Mouse (Mus musculus) adrenal gland, adult (tissue): ENCODE measurements around the gene Sec31a.
"Not testable (repeated sequence)": the region's sequence is repeated elsewhere in the genome, so short reads cannot be mapped to it uniquely, and the experiment has no call there.

Source experiments
- DNase-seq, 2 experiments: peaks; one replicate each; pipeline ENCODE4 v3.0.0; 2022 to 2023; ENCODE audit warnings: low spot score in 1 of 2; ENCODE audit not compliant: inconsistent age in 2 of 2

The Sec31a gene

DNA sequence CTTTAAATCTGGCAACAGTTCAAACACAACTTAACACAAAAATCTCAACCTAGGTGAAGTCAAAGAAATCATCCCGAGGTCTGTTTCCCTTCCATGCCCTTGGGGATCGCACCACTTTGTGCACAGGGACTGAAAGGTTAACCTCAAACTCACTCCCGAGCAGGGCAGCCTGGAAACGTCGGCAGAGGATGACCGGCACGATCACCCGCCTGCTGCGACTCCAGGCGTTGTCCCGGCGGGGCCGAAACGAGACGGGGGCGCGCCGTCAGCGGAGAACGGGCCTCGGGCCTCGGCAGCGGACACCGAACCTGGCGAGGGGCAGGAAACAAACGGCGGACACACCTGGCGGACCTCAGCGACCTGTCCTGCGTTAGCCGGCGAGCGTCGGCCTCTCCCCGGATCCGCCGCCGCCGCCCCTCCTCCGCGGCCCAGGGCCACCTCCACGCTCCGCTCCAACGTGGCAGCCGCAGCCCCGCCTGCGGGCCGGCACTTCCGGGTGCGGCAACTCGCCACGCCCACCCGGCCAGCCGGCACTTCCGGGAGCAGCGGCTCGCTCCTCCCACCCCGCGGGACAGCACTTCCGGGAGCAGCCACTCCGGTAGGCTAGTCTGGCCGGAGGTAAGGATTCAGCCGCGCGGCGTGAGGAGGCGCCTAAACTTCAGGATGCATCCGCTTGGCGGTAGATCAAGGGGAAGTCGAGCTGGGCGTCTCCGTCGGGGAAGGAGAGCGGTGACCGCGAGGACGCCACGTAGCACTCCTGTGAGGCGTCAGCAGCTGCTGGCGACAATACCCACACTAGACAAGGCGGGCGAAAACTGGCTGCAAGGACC, at the start of gene Sec31a:
Gene Sec31a, minus strand, starts transcription at position 474 of the 830 bp plus-strand sequence.
- peak; percentile 99 for DNase-seq

GRCm38 (mm10) chr5:100462374-100462773, 46.3 kb upstream of the Sec31a start:
- no peak for DNase-seq

- DNase-seq = no peak
Observed at GRCm38 (mm10) chr5:100461526-100461925, 45.5 kb upstream of the Sec31a start.

GRCm38 (mm10) chr5:100459468-100459867, 43.4 kb upstream of the Sec31a start:
- DNase-seq = no peak

DNA sequence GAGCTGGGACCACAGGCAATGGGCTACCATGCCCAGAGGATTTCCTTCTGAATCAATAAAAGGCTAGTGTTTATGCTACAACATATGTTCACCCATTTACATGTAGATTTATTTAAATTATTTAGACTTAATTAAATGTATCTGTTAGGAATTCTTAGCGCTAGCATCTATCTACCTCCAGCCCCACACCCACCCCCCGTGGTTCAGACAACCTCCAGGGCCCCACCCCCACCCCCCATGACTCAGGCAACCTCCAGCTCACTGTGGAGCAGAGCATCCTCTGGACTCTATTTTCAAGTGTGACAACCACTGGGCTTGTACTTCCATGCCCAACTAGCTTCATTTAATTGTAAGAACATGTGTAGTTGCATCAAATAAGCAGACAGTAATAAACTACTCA, 35.8 kb upstream of the Sec31a start:
- no peak for DNase-seq

GRCm38 (mm10) chr5:100438796-100439195, 22.8 kb upstream of the Sec31a start:
- no peak for DNase-seq

DNA sequence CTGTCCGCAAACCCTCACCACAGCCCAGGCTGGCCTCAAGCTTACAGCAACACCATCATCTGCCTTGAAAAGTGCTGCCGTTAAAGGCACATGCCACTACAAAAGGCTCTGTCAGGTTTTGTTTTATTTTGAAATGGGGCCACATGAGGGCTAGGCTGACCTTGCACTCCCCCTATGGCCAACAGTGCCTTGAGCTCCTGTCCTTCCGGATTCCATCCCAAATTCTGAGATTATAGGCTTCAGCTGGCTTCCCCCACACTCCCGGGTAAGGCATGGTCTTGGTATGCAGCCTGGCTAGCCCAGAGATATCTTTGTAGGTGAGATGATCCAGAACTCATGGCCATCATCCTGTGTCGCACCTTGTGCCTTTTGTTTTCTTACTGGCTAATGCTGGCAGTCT, 21.9 kb upstream of the Sec31a start:
- DNase-seq = no peak

GRCm38 (mm10) chr5:100437086-100437485, 21.1 kb upstream of the Sec31a start:
- no peak for DNase-seq

GRCm38 (mm10) chr5:100430966-100431365, 14.9 kb upstream of the Sec31a start:
- DNase-seq = no peak

- DNase-seq = no peak
Observed at GRCm38 (mm10) chr5:100430076-100430390, 14.0 kb upstream of the Sec31a start.

DNA sequence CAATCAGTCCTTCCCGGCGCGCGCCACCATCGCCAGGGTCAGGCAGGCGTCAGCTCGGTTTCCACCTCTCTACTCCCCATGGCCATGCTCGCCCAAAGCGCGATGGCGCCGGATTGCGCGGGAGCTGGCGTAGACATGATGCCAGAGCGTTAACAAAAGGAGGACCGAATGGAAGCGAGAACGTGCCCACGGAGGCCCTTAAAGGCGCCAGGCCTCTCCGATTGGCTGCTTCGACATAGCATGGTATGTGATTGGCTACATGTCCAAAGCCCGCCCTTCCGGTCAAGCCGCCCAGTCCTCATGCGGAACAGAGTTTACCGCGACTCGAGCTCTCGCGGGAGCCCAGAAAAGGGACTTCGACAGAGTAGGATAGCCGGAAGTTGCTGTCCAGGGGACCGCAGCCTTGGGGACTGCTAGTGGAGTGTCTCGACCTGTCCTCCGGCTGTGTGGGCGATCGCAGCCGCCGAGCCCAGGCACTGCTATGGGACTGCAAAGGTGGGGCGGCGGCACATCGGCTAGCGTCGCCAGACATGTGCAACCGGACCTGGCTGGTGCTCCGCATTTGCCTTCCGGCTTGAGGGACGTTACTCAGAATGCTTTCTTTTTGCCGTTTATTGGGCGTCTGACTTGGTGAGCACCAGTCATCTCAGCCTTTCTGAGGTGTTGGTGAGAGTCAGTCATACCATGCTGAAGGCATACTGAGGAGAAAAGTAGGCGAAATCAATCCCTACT, 13.5 kb upstream of the Sec31a start:
- peak; percentile 94 to 96 for DNase-seq

DNA sequence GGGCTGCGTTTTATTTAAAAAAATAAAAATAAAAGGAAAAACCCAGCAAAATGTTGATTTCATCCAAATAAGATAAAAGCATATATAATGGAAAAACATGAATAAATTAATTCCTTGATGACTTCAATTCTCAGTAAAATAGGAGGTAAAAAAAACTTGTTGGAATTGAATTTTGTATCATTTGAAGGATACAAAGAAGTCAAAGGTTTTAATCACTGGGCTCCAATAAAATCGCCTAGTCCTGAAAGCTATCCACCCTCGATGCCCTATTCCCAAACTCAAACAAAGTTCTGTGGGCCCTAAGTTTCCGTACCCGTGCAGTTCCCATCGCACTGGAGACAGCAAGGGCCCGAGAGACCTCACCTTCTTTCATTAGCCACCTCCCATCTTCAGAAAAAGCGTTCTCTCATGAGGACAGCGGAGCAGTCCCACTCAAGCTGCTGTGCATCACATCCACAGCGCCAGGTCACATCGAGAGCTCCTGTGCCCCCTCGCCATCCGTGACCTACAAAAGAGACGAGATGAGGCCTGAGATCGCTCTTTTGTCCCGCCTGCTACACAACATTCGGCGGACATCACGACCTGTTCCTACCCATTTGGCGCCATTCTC, 12.8 kb upstream of the Sec31a start:
- DNase-seq = no peak

DNA sequence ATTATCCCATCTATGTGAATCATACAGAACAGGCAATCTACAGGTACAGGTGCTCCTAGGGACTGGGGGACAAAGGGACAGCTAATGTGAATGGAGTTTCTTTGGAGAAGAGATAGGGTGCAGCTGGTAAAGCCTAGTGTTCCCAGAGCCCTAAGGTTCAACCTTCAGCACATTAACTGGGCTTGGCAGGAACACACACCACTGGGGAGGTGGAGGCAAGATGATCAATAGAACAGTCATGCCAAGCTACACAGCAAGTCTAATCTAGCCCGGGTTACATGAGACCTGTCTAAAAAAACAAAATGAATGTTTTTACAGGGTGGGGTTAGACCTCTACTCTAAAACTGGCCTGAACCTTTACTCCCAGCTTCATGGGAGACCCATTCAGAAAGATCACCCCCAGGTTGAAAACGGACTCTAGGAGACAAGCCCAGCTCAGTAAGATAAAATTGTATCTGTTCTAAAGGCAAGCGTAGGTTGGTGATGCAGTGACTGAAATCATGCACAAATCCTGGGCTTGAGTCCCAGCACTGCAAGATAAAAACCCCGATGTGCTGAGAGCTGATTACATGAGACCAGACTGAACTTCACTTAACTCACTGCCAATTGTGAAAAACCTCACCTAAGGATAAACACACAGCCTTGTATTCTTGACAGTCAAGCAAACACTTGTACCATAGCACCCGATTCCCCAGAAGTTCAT, 12.1 kb upstream of the Sec31a start:
- peak in 1 of 2 experiments; percentile 35 for DNase-seq

GRCm38 (mm10) chr5:100427276-100427675, 11.2 kb upstream of the Sec31a start:
- no peak for DNase-seq

GRCm38 (mm10) chr5:100425823-100426222, 9.8 kb upstream of the Sec31a start:
- not testable (repeated sequence) for DNase-seq

GRCm38 (mm10) chr5:100424252-100424651, 8.2 kb upstream of the Sec31a start:
- no peak for DNase-seq

DNA sequence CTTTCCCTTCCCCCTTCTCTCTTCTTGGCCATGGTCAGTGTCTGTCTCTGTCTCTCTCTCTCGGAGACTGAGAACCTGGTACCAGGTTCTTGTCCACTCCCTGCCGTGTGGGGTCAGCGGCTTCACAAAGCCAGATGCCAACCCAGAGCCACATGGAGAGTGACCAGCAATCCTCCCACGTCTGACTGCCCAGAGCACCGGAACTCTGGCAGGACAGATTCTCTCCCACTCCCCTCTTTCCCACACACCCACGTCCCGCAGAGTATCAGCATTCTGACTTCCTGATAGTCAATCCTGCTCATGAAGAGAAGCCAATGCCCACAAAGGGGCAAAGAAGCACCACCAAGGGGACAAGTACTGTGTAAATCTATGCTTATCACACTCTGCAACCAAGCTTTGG, 7.6 kb upstream of the Sec31a start:
- DNase-seq = no peak

DNA sequence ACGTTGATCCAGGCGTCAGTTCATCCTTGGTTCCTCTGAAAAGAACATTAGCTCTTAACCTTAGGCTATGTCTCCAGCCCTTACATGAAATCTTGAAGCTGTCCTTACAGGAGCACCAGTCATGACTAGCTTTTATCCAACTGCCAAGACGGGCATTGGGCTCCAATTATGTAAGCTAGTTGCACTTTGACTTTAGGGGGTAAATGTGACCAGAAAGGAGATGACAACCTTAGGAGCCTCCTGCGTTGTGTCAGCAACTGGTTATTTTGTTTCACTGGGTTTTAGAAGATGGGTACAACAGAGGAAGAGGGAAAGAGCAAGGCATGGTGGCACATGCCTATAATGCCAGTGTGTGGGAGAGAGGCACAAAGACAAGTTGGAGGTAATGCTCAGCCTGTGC, 2.8 kb upstream of the Sec31a start:
- no peak for DNase-seq

GRCm38 (mm10) chr5:100418077-100418476, 2.0 kb upstream of the Sec31a start:
- no peak for DNase-seq

DNA sequence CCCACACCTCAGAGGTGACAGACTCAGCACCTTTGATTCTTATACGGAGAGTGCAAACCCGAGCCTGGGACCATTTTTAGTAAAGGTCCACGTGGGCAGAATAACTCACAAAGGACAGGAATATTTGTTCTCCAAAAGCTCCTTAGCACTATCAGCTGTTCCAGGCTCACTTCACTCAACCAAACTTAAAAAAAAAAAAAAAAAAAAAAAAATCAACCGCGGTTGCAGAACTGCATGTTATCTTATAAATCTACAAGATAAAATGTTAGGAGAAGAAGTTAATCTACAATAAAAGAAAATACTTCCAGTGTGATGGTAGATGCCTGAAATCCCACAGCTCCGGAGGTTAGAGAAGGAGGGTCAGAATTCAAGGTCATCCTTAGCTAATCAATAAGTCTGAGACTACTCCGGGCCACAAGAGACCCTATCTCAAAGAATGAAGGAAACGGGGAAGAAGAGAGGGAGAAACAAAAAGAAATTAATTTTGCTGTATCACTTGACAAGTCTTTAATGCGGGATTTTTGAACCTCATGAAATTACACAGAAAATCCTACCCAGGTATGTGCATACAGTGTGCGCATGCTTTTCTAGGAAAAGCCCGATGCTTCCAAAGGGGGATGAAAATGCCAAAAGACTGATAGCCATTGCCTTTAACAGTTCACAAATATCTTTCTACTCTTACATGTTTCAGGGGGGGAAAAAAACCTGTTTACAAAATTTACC, 1.4 kb downstream of the Sec31a start:
- no peak for DNase-seq

DNA sequence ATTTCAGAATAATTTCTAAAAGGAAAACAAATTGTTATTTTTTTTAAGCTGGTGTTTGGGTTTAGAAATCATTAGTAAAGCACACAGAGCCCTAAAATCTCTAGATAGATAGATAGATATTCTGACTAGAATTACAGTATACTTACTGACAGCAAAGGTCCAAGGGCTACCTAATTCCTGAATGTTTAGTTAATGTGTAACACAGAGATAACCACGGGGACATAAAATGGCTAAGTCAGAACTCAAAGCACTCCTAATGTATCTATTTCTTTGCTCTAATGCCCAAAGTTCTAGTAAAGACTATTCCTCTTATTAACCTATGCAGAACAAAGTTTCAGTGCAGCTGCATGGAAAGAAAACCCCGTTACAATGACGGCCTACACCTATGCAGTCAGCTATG, 3.1 kb downstream of the Sec31a start:
- no peak for DNase-seq
